Mouse (Mus musculus) heart, adult 11 months (tissue): ENCODE data around the gene Gdf11.

Experiments used
- DNase-seq: peaks from one replicate; pipeline ENCODE4 v3.0.0; 2022

Gene Gdf11

GRCm38 (mm10) chr10:128891296-128892094 is at the start of gene Gdf11:
Gdf11 (minus strand) TSS chr10:128891718.
- peak; percentile 96 for DNase-seq

GRCm38 (mm10) chr10:128940475-128941061 is 49.0 kb upstream of the Gdf11 start:
- peak; percentile 86 for DNase-seq

GRCm38 (mm10) chr10:128938974-128939373 is 47.5 kb upstream of the Gdf11 start:
- DNase-seq = peak; percentile 96

- peak; percentile 98 for DNase-seq
Observed at GRCm38 (mm10) chr10:128938457-128938856, 46.9 kb upstream of the Gdf11 start.

- DNase-seq = peak; percentile 97
Observed at GRCm38 (mm10) chr10:128937756-128938390, 46.4 kb upstream of the Gdf11 start.

- peak; percentile 97 for DNase-seq
Observed at GRCm38 (mm10) chr10:128935826-128936440, 44.4 kb upstream of the Gdf11 start.

- peak; percentile 86 for DNase-seq
Observed at GRCm38 (mm10) chr10:128934997-128935787, 43.7 kb upstream of the Gdf11 start.

- DNase-seq = peak; percentile 89
Observed at GRCm38 (mm10) chr10:128933976-128934721, 42.6 kb upstream of the Gdf11 start.

- DNase-seq = peak; percentile 95
Observed at GRCm38 (mm10) chr10:128933574-128933973, 42.1 kb upstream of the Gdf11 start, which contains the start of gene Itga7. Itga7 (plus strand) TSS chr10:128933818.

- peak; percentile 93 for DNase-seq
Observed at GRCm38 (mm10) chr10:128931441-128931840, 39.9 kb upstream of the Gdf11 start.

GRCm38 (mm10) chr10:128929638-128930378 is 38.3 kb upstream of the Gdf11 start:
- peak; percentile 87 for DNase-seq

GRCm38 (mm10) chr10:128928356-128928755 is 36.8 kb upstream of the Gdf11 start:
- peak; percentile 84 for DNase-seq

- DNase-seq = no peak
Observed at GRCm38 (mm10) chr10:128923935-128924334, 32.4 kb upstream of the Gdf11 start, which contains the start of gene Bloc1s1. Bloc1s1 (minus strand) TSS chr10:128924035.

- DNase-seq = peak; percentile 100
Observed at GRCm38 (mm10) chr10:128923013-128923691, 31.6 kb upstream of the Gdf11 start.

- no peak for DNase-seq
Observed at GRCm38 (mm10) chr10:128922822-128923012, 31.2 kb upstream of the Gdf11 start, which contains the start of gene Rdh5. Rdh5 (minus strand) TSS chr10:128922888.

GRCm38 (mm10) chr10:128921883-128922821 is 30.6 kb upstream of the Gdf11 start:
- peak; percentile 94 for DNase-seq

GRCm38 (mm10) chr10:128921251-128921650 is 29.7 kb upstream of the Gdf11 start:
- no peak for DNase-seq

- peak; percentile 98 for DNase-seq
Observed at GRCm38 (mm10) chr10:128920736-128921161, 29.2 kb upstream of the Gdf11 start.

GRCm38 (mm10) chr10:128919966-128920365 is 28.4 kb upstream of the Gdf11 start:
- DNase-seq = peak; percentile 90
